Mouse (Mus musculus): ENCODE measurements around the gene Nsmce1. TPM values are rescaled to one million over a fixed set of nuclear protein-coding genes. Genes with fewer than 3 reads are reported as not detected.

Gene Nsmce1
- polyA plus RNA-seq, 1 experiment: 35.8 TPM

DNA sequence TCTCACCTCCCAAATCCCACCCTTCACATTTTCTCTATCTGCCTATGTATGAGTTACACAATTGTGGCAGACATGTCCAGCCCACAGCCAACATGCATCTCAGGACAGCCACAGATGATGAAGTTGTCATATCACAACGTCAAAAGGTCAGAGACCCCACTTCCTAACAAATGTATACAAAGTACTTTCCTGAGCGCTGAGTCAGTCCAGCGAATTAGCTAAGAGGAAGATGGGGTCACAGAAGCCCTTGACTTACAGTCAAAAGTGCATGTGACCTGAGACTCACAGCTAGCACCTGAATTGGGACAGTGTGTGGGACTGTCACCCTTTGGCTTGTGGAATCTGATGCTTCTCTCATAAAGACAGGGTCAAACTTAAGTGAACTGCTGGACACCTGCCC is 9.1 kb downstream of the Nsmce1 start:
- Histone ChIP-seq H3K4me3 (ENCODE audit: low read depth, low read length) (no peak overlapping the region), H3K27me3 (ENCODE audit: control insufficient read depth, insufficient read depth, low read length) (no peaks in the 10 kb centered on the region), H3K27ac (ENCODE audit: insufficient read depth, low read depth, low read length) (no peak overlapping the region), H3K4me1 (ENCODE audit: control insufficient read depth, insufficient read depth, insufficient read length, low read length) (peaks cover 5% of the 10 kb centered on the region), H3K36me3 (ENCODE audit: control insufficient read depth, insufficient read depth, low read length) (peaks cover 9% of the 10 kb centered on the region; the same call in 1 of the 2 replicates)
- 68% methylated on average over 3 of the region's 3 CpGs for WGBS
- TF ChIP-seq CTCF (IDR thresholded peaks at IDR 0.05; ENCODE audit: extremely low read depth, insufficient read length, insufficient replicate concordance, low read depth, low read length) (no peak), POLR2A (IDR thresholded peaks at IDR 0.05; ENCODE audit: low read depth, low read length) (no peak)

DNA sequence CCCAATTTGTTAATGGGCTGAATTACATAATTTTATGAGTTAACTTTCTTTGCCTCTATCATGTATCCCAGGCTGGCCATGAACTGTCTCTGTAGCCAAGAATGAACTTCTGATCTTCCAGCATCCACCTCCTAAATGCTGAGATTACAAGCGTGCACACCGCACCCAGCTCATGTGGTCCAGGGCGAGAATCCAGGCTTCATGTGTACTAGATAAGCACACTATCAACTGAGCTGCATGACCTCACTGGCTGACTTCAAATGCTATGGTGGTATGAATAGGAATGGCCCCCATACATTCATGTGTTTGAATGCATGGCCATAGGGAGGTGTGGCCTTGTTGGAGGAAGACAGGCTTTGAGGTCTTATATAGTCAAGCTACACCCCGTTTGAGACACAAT is 10.9 kb downstream of the Nsmce1 start:
- H3K4me1 ChIP-seq (ENCODE audit: control insufficient read depth, insufficient read depth, insufficient read length, low read length): peaks cover 3% of the 10 kb centered on the region; the same call in 1 of the 2 replicates
- WGBS: 87% methylated on average over 4 of the region's 4 CpGs
- no peak overlapping the region for H3K4me3 ChIP-seq (ENCODE audit: low read depth, low read length)
- no peaks in the 10 kb centered on the region for H3K27me3 ChIP-seq (ENCODE audit: control insufficient read depth, insufficient read depth, low read length)
- TF ChIP-seq CTCF (IDR thresholded peaks at IDR 0.05; ENCODE audit: extremely low read depth, insufficient read length, insufficient replicate concordance, low read depth, low read length) (no peak), POLR2A (IDR thresholded peaks at IDR 0.05; ENCODE audit: low read depth, low read length) (no peak)
- no peak overlapping the region for H3K27ac ChIP-seq (ENCODE audit: insufficient read depth, low read depth, low read length)
- peaks cover 9% of the 10 kb centered on the region; the same call in 1 of the 2 replicates for H3K36me3 ChIP-seq (ENCODE audit: control insufficient read depth, insufficient read depth, low read length)

DNA sequence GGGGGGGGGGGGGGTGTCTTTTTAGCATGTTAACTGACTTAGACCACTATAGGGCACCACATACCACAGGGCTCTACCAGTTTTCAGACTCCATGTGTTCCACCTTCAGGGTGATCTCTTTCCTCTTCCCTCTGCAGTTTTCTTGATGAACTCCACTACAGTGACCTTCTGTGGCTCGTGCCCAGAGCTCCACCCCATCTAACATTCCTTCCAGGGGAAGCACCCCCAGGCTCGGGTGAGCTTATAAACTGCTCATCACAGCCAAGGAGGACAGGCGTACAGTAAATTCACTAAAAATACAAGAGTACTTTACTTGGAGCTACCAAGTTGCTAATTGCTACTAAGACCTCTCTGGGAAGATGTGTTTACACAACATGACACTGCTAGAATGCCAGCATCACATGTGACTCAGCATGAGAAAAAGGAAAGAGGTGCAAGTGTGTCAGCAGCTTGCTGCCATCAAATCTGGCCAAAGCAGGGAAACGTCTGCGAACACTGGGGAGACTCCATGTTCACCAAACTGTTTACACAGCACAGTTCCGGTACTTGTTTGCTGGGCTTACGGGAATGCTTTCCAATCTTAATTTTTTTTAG is 12.9 kb downstream of the Nsmce1 start:
- peaks cover 5% of the 10 kb centered on the region; the same call in 1 of the 2 replicates for H3K4me1 ChIP-seq (ENCODE audit: control insufficient read depth, insufficient read depth, insufficient read length, low read length)
- peak overlapping the region; percentile 53; the same call in 1 of the 2 replicates for H3K27ac ChIP-seq (ENCODE audit: insufficient read depth, low read depth, low read length)
- TF ChIP-seq POLR2A (IDR thresholded peaks at IDR 0.05; ENCODE audit: low read depth, low read length): no peak
- no peak for TF ChIP-seq CTCF (IDR thresholded peaks at IDR 0.05; ENCODE audit: extremely low read depth, insufficient read length, insufficient replicate concordance, low read depth, low read length)
- 71% methylated on average over 7 of the region's 7 CpGs for WGBS
- no peak overlapping the region for H3K4me3 ChIP-seq (ENCODE audit: low read depth, low read length)
- no peaks in the 10 kb centered on the region for H3K27me3 ChIP-seq (ENCODE audit: control insufficient read depth, insufficient read depth, low read length)
- H3K36me3 ChIP-seq (ENCODE audit: control insufficient read depth, insufficient read depth, low read length): peaks cover 5% of the 10 kb centered on the region; the same call in 1 of the 2 replicates

DNA sequence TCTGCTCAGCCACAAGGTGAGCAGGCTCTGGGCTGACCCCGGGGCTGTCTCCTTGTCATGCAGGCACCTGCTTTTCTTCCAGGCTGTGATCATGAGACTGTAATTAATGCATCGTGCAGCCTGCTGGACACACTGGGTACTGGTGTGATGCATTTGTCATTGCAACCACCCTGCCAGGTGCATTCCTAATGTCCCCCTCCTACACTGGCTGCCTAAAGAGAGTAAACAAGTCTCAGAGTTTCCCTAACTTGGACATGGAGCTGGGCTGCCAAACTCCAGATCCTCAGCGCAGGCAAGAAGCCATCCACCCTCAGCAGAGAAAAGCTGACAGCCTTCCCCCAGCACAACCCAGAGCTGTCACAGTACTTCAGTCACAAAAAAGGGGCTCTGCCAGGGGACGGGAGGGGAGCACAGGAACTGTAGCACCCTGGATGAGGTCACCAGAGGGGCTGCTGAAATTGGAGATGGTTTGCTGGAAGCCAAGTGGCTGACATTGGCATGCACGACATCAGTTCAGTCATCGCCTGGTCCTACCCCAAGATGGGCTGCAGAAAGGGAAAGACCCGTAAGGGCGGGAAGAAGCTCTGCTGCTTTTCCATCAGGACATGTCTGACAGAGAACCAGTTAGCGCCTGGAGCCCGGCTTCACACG is 15.7 kb downstream of the Nsmce1 start:
- Histone ChIP-seq H3K27me3 (ENCODE audit: control insufficient read depth, insufficient read depth, low read length) (no peaks in the 10 kb centered on the region), H3K36me3 (ENCODE audit: control insufficient read depth, insufficient read depth, low read length) (peaks cover 8% of the 10 kb centered on the region), H3K27ac (ENCODE audit: insufficient read depth, low read depth, low read length) (peak overlapping the region; percentile 36), H3K4me1 (ENCODE audit: control insufficient read depth, insufficient read depth, insufficient read length, low read length) (peaks cover 14% of the 10 kb centered on the region), H3K4me3 (ENCODE audit: low read depth, low read length) (no peak overlapping the region)
- WGBS: 70% methylated on average over 11 of the region's 11 CpGs
- no peak for TF ChIP-seq CTCF (IDR thresholded peaks at IDR 0.05; ENCODE audit: extremely low read depth, insufficient read length, insufficient replicate concordance, low read depth, low read length)
- no peak for TF ChIP-seq POLR2A (IDR thresholded peaks at IDR 0.05; ENCODE audit: low read depth, low read length)

DNA sequence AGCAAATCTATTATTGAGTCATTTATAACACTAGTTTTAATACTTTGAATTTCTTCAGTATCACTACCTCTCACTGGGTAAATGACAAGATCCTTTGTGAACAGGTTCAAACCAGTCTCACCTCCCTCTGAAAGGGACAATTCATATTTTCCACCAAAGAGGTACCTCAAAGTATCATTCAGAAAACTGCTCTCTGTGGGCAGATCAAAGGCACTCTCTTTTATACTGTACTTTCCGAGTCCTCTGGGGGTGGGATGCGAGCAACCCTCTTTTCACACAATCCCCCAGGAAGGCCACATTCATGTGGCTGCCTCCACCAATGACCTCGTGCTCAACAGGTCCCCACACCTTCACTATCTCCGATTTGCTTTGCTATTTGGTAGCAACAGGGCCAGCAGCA is 16.9 kb downstream of the Nsmce1 start:
- Histone ChIP-seq H3K36me3 (ENCODE audit: control insufficient read depth, insufficient read depth, low read length) (peaks cover 9% of the 10 kb centered on the region), H3K4me3 (ENCODE audit: low read depth, low read length) (no peak overlapping the region), H3K27ac (ENCODE audit: insufficient read depth, low read depth, low read length) (no peak overlapping the region), H3K27me3 (ENCODE audit: control insufficient read depth, insufficient read depth, low read length) (no peaks in the 10 kb centered on the region), H3K4me1 (ENCODE audit: control insufficient read depth, insufficient read depth, insufficient read length, low read length) (peaks cover 14% of the 10 kb centered on the region)
- 85% methylated on average over 4 of the region's 4 CpGs for WGBS
- TF ChIP-seq POLR2A (IDR thresholded peaks at IDR 0.05; ENCODE audit: low read depth, low read length) (no peak), CTCF (IDR thresholded peaks at IDR 0.05; ENCODE audit: extremely low read depth, insufficient read length, insufficient replicate concordance, low read depth, low read length) (no peak)

GRCm38 (mm10) chr7:125471991-125472741 is 19.2 kb downstream of the Nsmce1 start:
- Histone ChIP-seq H3K4me1 (ENCODE audit: control insufficient read depth, insufficient read depth, insufficient read length, low read length) (peaks cover 12% of the 10 kb centered on the region), H3K27ac (ENCODE audit: insufficient read depth, low read depth, low read length) (peak overlapping the region; percentile 69), H3K4me3 (ENCODE audit: low read depth, low read length) (no peak overlapping the region), H3K36me3 (ENCODE audit: control insufficient read depth, insufficient read depth, low read length) (peaks cover 26% of the 10 kb centered on the region), H3K27me3 (ENCODE audit: control insufficient read depth, insufficient read depth, low read length) (no peaks in the 10 kb centered on the region)
- TF ChIP-seq CTCF (IDR thresholded peaks at IDR 0.05; ENCODE audit: extremely low read depth, insufficient read length, insufficient replicate concordance, low read depth, low read length) (peak; percentile 90), POLR2A (IDR thresholded peaks at IDR 0.05; ENCODE audit: low read depth, low read length) (no peak)
- WGBS: 22% methylated on average over 13 of the region's 13 CpGs

GRCm38 (mm10) chr7:125470901-125471300 is 20.5 kb downstream of the Nsmce1 start:
- Histone ChIP-seq H3K27ac (ENCODE audit: insufficient read depth, low read depth, low read length) (no peak overlapping the region), H3K4me3 (ENCODE audit: low read depth, low read length) (no peak overlapping the region), H3K36me3 (ENCODE audit: control insufficient read depth, insufficient read depth, low read length) (peaks cover 36% of the 10 kb centered on the region), H3K4me1 (ENCODE audit: control insufficient read depth, insufficient read depth, insufficient read length, low read length) (peaks cover 12% of the 10 kb centered on the region), H3K27me3 (ENCODE audit: control insufficient read depth, insufficient read depth, low read length) (no peaks in the 10 kb centered on the region)
- TF ChIP-seq CTCF (IDR thresholded peaks at IDR 0.05; ENCODE audit: extremely low read depth, insufficient read length, insufficient replicate concordance, low read depth, low read length): no peak
- no peak for TF ChIP-seq POLR2A (IDR thresholded peaks at IDR 0.05; ENCODE audit: low read depth, low read length)
- WGBS: 91% methylated on average over 4 of the region's 4 CpGs

Data from small intestine, adult 2 months (tissue).